Mouse (Mus musculus): ENCODE data around the gene Samd4b. TPM values are rescaled to one million over a fixed set of nuclear protein-coding genes. Genes with fewer than 3 reads are reported as not detected.

The Samd4b gene
- polyA plus RNA-seq, 1 experiment: 93.9 TPM

GRCm38 (mm10) chr7:28595751-28596435, 2.1 kb downstream of the Samd4b start:
- TF ChIP-seq CTCF (IDR thresholded peaks at IDR 0.05; ENCODE audit: insufficient read depth, low read length) (no peak), POLR2A (IDR thresholded peaks at IDR 0.05; ENCODE audit: borderline replicate concordance, extremely low read depth, low read depth, low read length) (no peak)
- 36% methylated on average over 8 of the region's 8 CpGs for WGBS
- DNase-seq: no peak
- peaks cover 45% of the 10 kb centered on the region for H3K4me1 ChIP-seq (ENCODE audit: control insufficient read depth, insufficient read depth, low read length)
- no peak overlapping the region for H3K4me3 ChIP-seq (replicated peaks; ENCODE audit: extremely low read depth, low read depth, low read length)

GRCm38 (mm10) chr7:28593206-28594111, 4.5 kb downstream of the Samd4b start:
- no peak for TF ChIP-seq CTCF (IDR thresholded peaks at IDR 0.05; ENCODE audit: insufficient read depth, low read length)
- no peak for TF ChIP-seq POLR2A (IDR thresholded peaks at IDR 0.05; ENCODE audit: borderline replicate concordance, extremely low read depth, low read depth, low read length)
- WGBS: 30% methylated on average over 14 of the region's 14 CpGs
- no peak for DNase-seq
- no peak overlapping the region for H3K4me3 ChIP-seq (replicated peaks; ENCODE audit: extremely low read depth, low read depth, low read length)
- H3K4me1 ChIP-seq (ENCODE audit: control insufficient read depth, insufficient read depth, low read length): peaks cover 45% of the 10 kb centered on the region

DNA sequence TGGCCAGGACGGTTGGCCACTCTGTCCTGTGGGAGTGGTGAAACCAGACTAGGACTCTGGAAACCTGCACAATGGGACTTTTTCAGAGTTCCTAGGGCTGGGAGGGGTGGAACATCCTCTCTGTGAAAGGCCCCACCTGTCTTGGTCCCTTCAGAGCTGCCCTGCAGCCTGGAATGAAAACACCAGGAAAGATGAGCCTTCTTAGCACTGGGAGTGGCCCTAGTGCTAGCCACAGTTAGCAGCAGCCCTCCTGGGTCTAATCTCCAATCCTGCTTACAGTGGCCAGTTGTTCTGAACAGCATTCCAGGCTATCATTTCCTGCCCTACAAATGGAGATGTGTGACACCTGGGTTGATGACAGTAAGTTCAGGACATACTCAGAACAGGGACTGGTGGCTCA, 6.1 kb downstream of the Samd4b start:
- no peak overlapping the region for H3K4me3 ChIP-seq (replicated peaks; ENCODE audit: extremely low read depth, low read depth, low read length)
- TF ChIP-seq CTCF (IDR thresholded peaks at IDR 0.05; ENCODE audit: insufficient read depth, low read length): no peak
- TF ChIP-seq POLR2A (IDR thresholded peaks at IDR 0.05; ENCODE audit: borderline replicate concordance, extremely low read depth, low read depth, low read length): no peak
- peaks cover 58% of the 10 kb centered on the region for H3K4me1 ChIP-seq (ENCODE audit: control insufficient read depth, insufficient read depth, low read length)
- no peak for DNase-seq
- 43% methylated on average over 1 of the region's 1 CpGs for WGBS

DNA sequence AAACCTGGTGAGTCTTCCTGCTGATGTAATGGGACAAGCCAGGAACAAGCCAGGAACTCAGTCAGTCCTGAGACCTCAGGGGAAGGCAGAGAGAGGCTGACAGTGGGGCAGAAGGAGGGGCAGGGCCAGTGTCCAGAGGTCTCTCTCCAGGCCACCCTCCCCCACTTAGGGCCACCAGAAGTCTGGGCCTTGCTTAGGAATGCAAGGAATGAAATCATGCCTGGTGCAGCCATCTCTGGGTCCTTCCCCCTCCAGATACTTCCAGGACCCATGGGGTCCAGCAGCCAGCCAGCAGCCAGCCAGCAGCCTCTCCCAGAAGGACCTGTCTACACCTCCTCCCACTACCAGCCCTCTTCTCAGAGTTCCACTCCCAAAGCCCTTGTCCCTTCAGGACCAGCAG, 10.3 kb downstream of the Samd4b start:
- DNase-seq: peak; percentile 28
- no peak overlapping the region for H3K4me3 ChIP-seq (replicated peaks; ENCODE audit: extremely low read depth, low read depth, low read length)
- H3K4me1 ChIP-seq (ENCODE audit: control insufficient read depth, insufficient read depth, low read length): peaks cover 48% of the 10 kb centered on the region
- TF ChIP-seq CTCF (IDR thresholded peaks at IDR 0.05; ENCODE audit: insufficient read depth, low read length) (no peak), POLR2A (IDR thresholded peaks at IDR 0.05; ENCODE audit: borderline replicate concordance, extremely low read depth, low read depth, low read length) (no peak)

DNA sequence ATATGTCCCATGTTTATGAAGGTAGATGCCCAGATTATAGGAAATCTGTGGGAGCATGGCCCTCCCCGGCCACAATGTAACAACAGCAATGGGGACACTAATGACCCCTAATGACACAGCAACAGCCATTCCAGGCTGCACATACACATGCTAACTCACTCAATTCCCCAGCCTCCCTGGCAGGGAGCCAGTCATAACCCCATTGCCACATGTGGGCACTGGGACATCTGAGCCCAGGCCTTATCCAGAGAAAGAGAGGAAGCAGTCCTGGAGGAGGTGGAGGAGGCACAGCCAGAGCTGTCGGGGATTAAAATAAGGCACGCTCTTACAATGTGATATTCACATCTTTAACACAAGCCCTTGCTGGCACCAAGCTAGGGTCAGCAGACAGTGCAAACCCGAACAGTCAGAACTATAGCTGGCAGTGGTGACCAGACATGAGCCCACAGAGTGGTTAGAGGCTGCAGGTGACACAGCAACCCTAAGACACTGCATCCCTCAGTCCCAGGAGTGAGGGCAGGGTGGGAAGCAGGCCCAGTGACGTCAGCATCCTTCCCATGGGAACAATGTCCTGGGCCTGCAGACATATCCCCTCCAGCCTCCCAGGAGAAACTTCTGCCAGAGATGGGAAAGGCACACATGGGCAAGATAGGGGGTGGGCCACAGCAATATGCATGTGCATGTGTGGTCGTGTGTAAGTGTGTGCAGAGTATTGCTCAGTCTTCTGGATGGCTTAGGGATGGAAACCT, 11.1 kb downstream of the Samd4b start:
- no peak for TF ChIP-seq CTCF (IDR thresholded peaks at IDR 0.05; ENCODE audit: insufficient read depth, low read length)
- no peak for TF ChIP-seq POLR2A (IDR thresholded peaks at IDR 0.05; ENCODE audit: borderline replicate concordance, extremely low read depth, low read depth, low read length)
- no peak for DNase-seq
- 36% methylated on average over 6 of the region's 6 CpGs for WGBS
- peaks cover 45% of the 10 kb centered on the region for H3K4me1 ChIP-seq (ENCODE audit: control insufficient read depth, insufficient read depth, low read length)
- H3K4me3 ChIP-seq (replicated peaks; ENCODE audit: extremely low read depth, low read depth, low read length): no peak overlapping the region

DNA sequence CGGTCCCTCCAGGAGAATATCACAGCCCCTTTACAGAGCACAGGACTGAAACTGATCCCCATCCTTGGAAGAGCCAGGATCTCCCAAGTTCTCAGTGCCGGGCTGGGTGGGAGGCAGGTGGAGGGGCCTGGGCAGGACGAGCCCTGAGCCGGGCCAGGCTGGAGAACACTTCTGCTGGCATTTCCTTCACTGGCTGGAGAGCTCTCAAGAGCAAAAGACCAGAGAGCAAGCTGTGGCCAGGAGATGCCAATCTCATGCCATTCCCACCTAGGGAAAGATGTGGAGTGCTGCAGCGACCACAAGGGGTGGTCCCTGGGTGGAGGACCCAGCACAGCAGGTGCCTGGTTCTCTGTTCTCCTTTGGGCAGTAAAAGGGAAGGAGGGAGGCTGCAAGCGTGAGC, 12.9 kb downstream of the Samd4b start:
- TF ChIP-seq CTCF (IDR thresholded peaks at IDR 0.05; ENCODE audit: insufficient read depth, low read length): no peak
- no peak for TF ChIP-seq POLR2A (IDR thresholded peaks at IDR 0.05; ENCODE audit: borderline replicate concordance, extremely low read depth, low read depth, low read length)
- peaks cover 43% of the 10 kb centered on the region for H3K4me1 ChIP-seq (ENCODE audit: control insufficient read depth, insufficient read depth, low read length)
- no peak overlapping the region for H3K4me3 ChIP-seq (replicated peaks; ENCODE audit: extremely low read depth, low read depth, low read length)
- 37% methylated on average over 6 of the region's 6 CpGs for WGBS
- peak; percentile 50 for DNase-seq

GRCm38 (mm10) chr7:28584468-28584867, 13.5 kb downstream of the Samd4b start:
- TF ChIP-seq POLR2A (IDR thresholded peaks at IDR 0.05; ENCODE audit: borderline replicate concordance, extremely low read depth, low read depth, low read length) (no peak), CTCF (IDR thresholded peaks at IDR 0.05; ENCODE audit: insufficient read depth, low read length) (no peak)
- WGBS: 48% methylated on average over 4 of the region's 4 CpGs
- no peak overlapping the region for H3K4me3 ChIP-seq (replicated peaks; ENCODE audit: extremely low read depth, low read depth, low read length)
- DNase-seq: no peak
- H3K4me1 ChIP-seq (ENCODE audit: control insufficient read depth, insufficient read depth, low read length): peaks cover 48% of the 10 kb centered on the region

GRCm38 (mm10) chr7:28583570-28584344, 14.2 kb downstream of the Samd4b start:
- TF ChIP-seq POLR2A (IDR thresholded peaks at IDR 0.05; ENCODE audit: borderline replicate concordance, extremely low read depth, low read depth, low read length) (no peak), CTCF (IDR thresholded peaks at IDR 0.05; ENCODE audit: insufficient read depth, low read length) (no peak)
- H3K4me3 ChIP-seq (replicated peaks; ENCODE audit: extremely low read depth, low read depth, low read length): no peak overlapping the region
- WGBS: 60% methylated on average over 8 of the region's 8 CpGs
- H3K4me1 ChIP-seq (ENCODE audit: control insufficient read depth, insufficient read depth, low read length): peaks cover 54% of the 10 kb centered on the region
- peak; percentile 44 for DNase-seq

DNA sequence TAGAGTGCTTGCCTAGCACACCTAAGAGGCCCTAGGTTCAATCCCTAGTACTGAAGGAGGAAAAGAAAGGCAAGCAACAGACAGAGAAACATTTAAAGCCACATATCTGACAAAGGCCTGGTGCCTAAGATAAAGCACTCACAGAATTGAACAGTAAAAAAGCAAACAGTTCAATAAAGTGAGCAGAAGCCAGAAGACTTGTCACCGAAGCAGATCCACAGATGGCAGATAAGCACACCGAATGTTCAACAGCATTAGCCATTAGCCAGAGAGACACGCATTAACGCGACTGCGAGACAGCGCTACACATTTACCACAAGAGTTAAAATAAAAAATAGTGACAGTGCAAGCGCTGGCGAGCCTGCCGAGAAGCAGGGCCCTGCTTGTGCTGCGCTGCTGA, 15.1 kb downstream of the Samd4b start:
- Histone ChIP-seq H3K4me1 (ENCODE audit: control insufficient read depth, insufficient read depth, low read length) (peaks cover 59% of the 10 kb centered on the region), H3K4me3 (replicated peaks; ENCODE audit: extremely low read depth, low read depth, low read length) (no peak overlapping the region)
- DNase-seq: no peak
- no peak for TF ChIP-seq POLR2A (IDR thresholded peaks at IDR 0.05; ENCODE audit: borderline replicate concordance, extremely low read depth, low read depth, low read length)
- TF ChIP-seq CTCF (IDR thresholded peaks at IDR 0.05; ENCODE audit: insufficient read depth, low read length): no peak
- WGBS: 76% methylated on average over 11 of the region's 11 CpGs

All from lung, adult 2 months (tissue).